Mouse (Mus musculus) spleen, adult 2 months (tissue): Measurements from ENCODE around the gene Ndufv3. TPM values are rescaled to one million over a fixed set of nuclear protein-coding genes. Genes with fewer than 3 reads are reported as not detected.
"Not testable (repeated sequence)": the region's sequence is repeated elsewhere in the genome, so short reads cannot be mapped to it uniquely, and the experiment has no call there.

Source experiments
- DNase-seq, 2 experiments: peaks; one replicate each; pipeline versions ENCODE4 v3.0.0 to v3.0.0-alpha.2; 2012 to 2021; ENCODE audit warnings: low spot score in 2 of 2, low read depth in 1 of 2
- H3K27ac ChIP-seq: fragments of 200-500 bp; 2 replicates; pipeline ENCODE4 v1.5.1; 2012; ENCODE audit warnings: low read length, inconsistent platforms; ENCODE audit not compliant: insufficient read depth
- H3K27me3 ChIP-seq: fragments of 200-500 bp; 2 replicates; pipeline ENCODE4 v1.6.1; 2012; ENCODE audit warnings: mild to moderate bottlenecking, moderate library complexity, low read length, inconsistent platforms; ENCODE audit not compliant: control insufficient read depth, insufficient read depth
- H3K36me3 ChIP-seq: fragments of 200-500 bp; 2 replicates; pipeline ENCODE4 v1.6.1; 2012; ENCODE audit warnings: mild to moderate bottlenecking, low read length, inconsistent platforms; ENCODE audit not compliant: control insufficient read depth, insufficient read depth
- H3K4me1 ChIP-seq: fragments of 200-500 bp; 2 replicates; pipeline ENCODE4 v1.6.1; 2011; ENCODE audit warnings: inconsistent platforms; ENCODE audit not compliant: control insufficient read depth, insufficient read depth, insufficient read length
- H3K4me3 ChIP-seq: fragments of 200-500 bp; 2 replicates; pipeline ENCODE4 v1.5.1; 2011; ENCODE audit warnings: mild to moderate bottlenecking, inconsistent platforms; ENCODE audit not compliant: insufficient read depth, insufficient read length; ENCODE audit errors: extremely low read depth
- CTCF ChIP-seq: fragments of 200-500 bp; IDR thresholded peaks from 2 replicates; pipeline ENCODE4 v1.5.1; 2011; ENCODE audit warnings: mild to moderate bottlenecking, inconsistent platforms; ENCODE audit not compliant: insufficient read depth, insufficient read length, insufficient replicate concordance; ENCODE audit errors: extremely low read depth
- POLR2A ChIP-seq: fragments of 200-500 bp; IDR thresholded peaks from 2 replicates; pipeline ENCODE4 v1.6.1; 2011; ENCODE audit warnings: low read depth, low read length, inconsistent platforms
- WGBS: fragments of 180-500 bp; shearing (Covaris S2); methylation state at CpG from one replicate; pipeline ENCODE4 v1.1.7; 2018; 5-methylcytosine and 5-hydroxymethylcytosine counted together
- polyA plus RNA-seq: library from polyadenylated mRNA; depleted of rRNA; stranded (reverse); fragments of >200 nt; gene quantifications from 2 replicates; pipeline ENCODE4 v1.2.3, GENCODE M21; 2012

Ndufv3 gene
- polyA plus RNA-seq, 1 experiment: 42.7 TPM

- 95% methylated on average over 3 of the region's 3 CpGs for WGBS
- Histone ChIP-seq H3K27ac (no peak overlapping the region), H3K27me3 (no peaks in the 10 kb centered on the region), H3K4me1 (peaks cover 2% of the 10 kb centered on the region; the same call in 1 of the 2 replicates), H3K36me3 (peaks cover 18% of the 10 kb centered on the region), H3K4me3 (no peak overlapping the region)
- TF ChIP-seq POLR2A (no peak), CTCF (no peak)
- no peak for DNase-seq
Measured at GRCm38 (mm10) chr17:31525816-31526215, 5.9 kb downstream of the Ndufv3 start.

GRCm38 (mm10) chr17:31529314-31529713 is 9.4 kb downstream of the Ndufv3 start:
- no peak for DNase-seq
- peaks cover 22% of the 10 kb centered on the region for H3K36me3 ChIP-seq
- no peak overlapping the region for H3K4me3 ChIP-seq
- H3K27me3 ChIP-seq: no peaks in the 10 kb centered on the region
- no peak overlapping the region for H3K27ac ChIP-seq
- WGBS: 72% methylated on average over 15 of the region's 15 CpGs
- TF ChIP-seq POLR2A (no peak), CTCF (peak; percentile 23; the same call in 1 of the 2 replicates)
- H3K4me1 ChIP-seq: no peaks in the 10 kb centered on the region

- no peak overlapping the region for H3K27ac ChIP-seq
Measured at GRCm38 (mm10) chr17:31531441-31532158, 11.7 kb downstream of the Ndufv3 start.

DNA sequence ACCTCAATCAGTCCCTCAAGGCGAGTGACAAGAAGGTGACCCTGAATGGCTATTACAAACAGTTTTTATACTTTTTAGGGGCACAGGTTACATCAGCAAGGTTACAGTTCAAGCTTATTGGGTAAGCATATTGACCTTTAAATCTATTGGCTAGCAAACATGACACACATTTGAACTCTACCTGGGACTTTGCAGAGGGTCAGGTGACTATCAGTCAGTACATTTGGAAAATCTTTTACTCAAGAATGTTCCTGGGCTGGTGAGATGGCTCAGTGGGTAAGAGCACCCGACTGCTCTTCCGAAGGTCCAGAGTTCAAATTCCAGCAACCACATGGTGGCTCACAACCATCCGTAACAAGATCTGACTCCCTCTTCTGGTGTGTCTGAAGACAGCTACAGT is 12.4 kb downstream of the Ndufv3 start:
- H3K36me3 ChIP-seq: peaks cover 16% of the 10 kb centered on the region

More at GRCm38 (mm10) chr17:31531441-31532158, 11.7 kb downstream of the Ndufv3 start:
- no peaks in the 10 kb centered on the region for H3K27me3 ChIP-seq
- H3K4me1 ChIP-seq: peaks cover 2% of the 10 kb centered on the region; the same call in 1 of the 2 replicates
- no peak for DNase-seq
- no peak overlapping the region for H3K4me3 ChIP-seq
- no peak for TF ChIP-seq CTCF
- TF ChIP-seq POLR2A: no peak
- WGBS: 89% methylated on average over 14 of the region's 14 CpGs
- H3K36me3 ChIP-seq: peaks cover 22% of the 10 kb centered on the region

DNA sequence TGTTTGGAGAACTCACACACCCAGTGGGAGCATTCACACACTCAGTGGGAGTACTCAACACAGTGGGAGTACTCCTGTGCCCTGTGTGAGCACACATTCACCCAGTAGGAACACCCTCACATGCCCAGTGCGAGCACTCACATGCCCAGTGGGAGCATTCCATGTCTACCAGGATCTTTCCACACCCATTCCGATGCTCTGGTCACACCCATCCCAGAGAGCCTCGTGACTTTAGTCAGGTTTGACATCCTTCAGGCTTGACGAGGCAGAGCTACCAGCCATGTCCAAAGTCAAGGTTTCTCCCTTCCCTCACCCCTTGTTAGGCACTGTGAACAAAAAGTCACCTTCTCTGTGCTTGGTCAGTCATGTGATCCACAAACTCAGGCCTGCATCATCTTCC is 15.4 kb downstream of the Ndufv3 start:
- H3K36me3 ChIP-seq: peaks cover 7% of the 10 kb centered on the region
- DNase-seq: no peak
- no peak overlapping the region for H3K4me3 ChIP-seq
- 76% methylated on average over 4 of the region's 4 CpGs for WGBS
- H3K27me3 ChIP-seq: no peaks in the 10 kb centered on the region
- peaks cover 2% of the 10 kb centered on the region; the same call in 1 of the 2 replicates for H3K4me1 ChIP-seq
- H3K27ac ChIP-seq: no peak overlapping the region
- TF ChIP-seq POLR2A (no peak), CTCF (no peak)

More for the DNA sequence above, 12.4 kb downstream of the Ndufv3 start:
- not testable (repeated sequence) for H3K4me1 ChIP-seq, H3K27me3 ChIP-seq, H3K27ac ChIP-seq, H3K4me3 ChIP-seq, DNase-seq
- whole genome bisulfite sequencing: 95% methylated on average over 4 of the region's 4 CpGs

GRCm38 (mm10) chr17:31535871-31536629 is 16.1 kb downstream of the Ndufv3 start:
- 46% methylated on average over 8 of the region's 8 CpGs for WGBS
- H3K27ac ChIP-seq: no peak overlapping the region

More at GRCm38 (mm10) chr17:31535871-31536629, 16.1 kb downstream of the Ndufv3 start:
- peaks cover 2% of the 10 kb centered on the region; the same call in 1 of the 2 replicates for H3K4me1 ChIP-seq
- DNase-seq: no peak
- TF ChIP-seq POLR2A: no peak
- TF ChIP-seq CTCF: no peak
- H3K36me3 ChIP-seq: peaks cover 4% of the 10 kb centered on the region
- no peak overlapping the region for H3K4me3 ChIP-seq
- H3K27me3 ChIP-seq: no peaks in the 10 kb centered on the region
